Mouse (Mus musculus): ENCODE measurements around the gene Arhgdia.

- TF ChIP-seq HCFC1 (IDR thresholded peaks at IDR 0.05; ENCODE audit: borderline replicate concordance, insufficient read depth, low read length) (no peak), ZC3H11A (IDR thresholded peaks at IDR 0.05; ENCODE audit: borderline replicate concordance, low read depth, low read length) (no peak), CHD2 (IDR thresholded peaks at IDR 0.05; ENCODE audit: low read depth, low read length) (no peak), MAFK (IDR thresholded peaks at IDR 0.05; ENCODE audit: insufficient read depth, low read depth, low read length) (no peak), ZNF384 (IDR thresholded peaks at IDR 0.05; ENCODE audit: low read depth, low read length) (no peak)
These were observed 32.6 kb upstream of the Arhgdia start for GRCm38 (mm10) chr11:120613976-120614375.

All from ES-E14 (cell line).